Mouse (Mus musculus) heart, embryonic 14.5 days (tissue): Measurements from ENCODE around the gene Pou2f1. TPM values are rescaled to one million over a fixed set of nuclear protein-coding genes. Genes with fewer than 3 reads are reported as not detected.
A peak's percentile ranks its signal among the peaks of the same experiment; 100 is the strongest.
"Not testable (repeated sequence)": the region's sequence is repeated elsewhere in the genome, so short reads cannot be mapped to it uniquely, and the experiment has no call there.

Experiments used
- ATAC-seq: fragments of 200-750 bp; cut with Nextera tagmentation; 2 replicates; pipeline ENCODE4 v1.8.0; 2017; ENCODE audit warnings: low read depth, moderate TSS enrichment; ENCODE audit not compliant: insufficient number of reproducible peaks, insufficient read depth, low FRiP score
- H3K27ac ChIP-seq, 2 experiments: fragments of 200-500 bp in 1 of 2; fragments of 300-500 bp in 1 of 2; sonication (generic) in 1 of 2; replicated peaks in 1 of 2; 2 replicates each; pipeline ENCODE4 v1.5.1; 2012 to 2014; ENCODE audit warnings: low read depth in 2 of 2, low read length in 2 of 2, control low read depth in 1 of 2, mild to moderate bottlenecking in 1 of 2, mixed read lengths in 1 of 2; ENCODE audit not compliant: control insufficient read depth in 1 of 2, insufficient read depth in 1 of 2
- H3K27me3 ChIP-seq: fragments of 300-500 bp; sonication (generic); 2 replicates; pipeline ENCODE4 v1.6.1; 2014; ENCODE audit warnings: mild to moderate bottlenecking, low read length, control low read depth; ENCODE audit not compliant: control insufficient read depth, insufficient read depth
- H3K36me3 ChIP-seq: fragments of 300-500 bp; sonication (generic); 2 replicates; pipeline ENCODE4 v1.6.1; 2014; ENCODE audit warnings: mild to moderate bottlenecking, control low read depth, low read length, mixed read lengths; ENCODE audit not compliant: control insufficient read depth, insufficient read depth
- H3K4me1 ChIP-seq, 2 experiments: fragments of 200-500 bp in 1 of 2; fragments of 300-500 bp in 1 of 2; sonication (generic) in 1 of 2; 2 replicates each; pipeline ENCODE4 v1.6.1; 2012 to 2014; ENCODE audit warnings: low read length in 2 of 2, control low read depth in 1 of 2, mixed read lengths in 1 of 2; ENCODE audit not compliant: control insufficient read depth in 2 of 2, insufficient read depth in 2 of 2
- H3K4me2 ChIP-seq: fragments of 300-500 bp; sonication (generic); 2 replicates; pipeline ENCODE4 v1.6.1; 2014; ENCODE audit warnings: mild to moderate bottlenecking, low read length
- H3K4me3 ChIP-seq, 2 experiments: fragments of 200-500 bp in 1 of 2; fragments of 300-500 bp in 1 of 2; sonication (generic) in 1 of 2; 2 replicates each; pipeline ENCODE4 v1.5.1; 2012 to 2014; ENCODE audit warnings: low read length in 2 of 2, mild to moderate bottlenecking in 2 of 2, control low read depth in 1 of 2, low read depth in 1 of 2, moderate library complexity in 1 of 2; ENCODE audit not compliant: control insufficient read depth in 1 of 2, insufficient read depth in 1 of 2
- H3K9ac ChIP-seq: fragments of 300-500 bp; sonication (generic); 2 replicates; pipeline ENCODE4 v1.6.1; 2014; ENCODE audit warnings: mild to moderate bottlenecking, low read length
- H3K9me3 ChIP-seq: fragments of 300-500 bp; sonication (generic); 2 replicates; pipeline ENCODE4 v1.6.1; 2016; ENCODE audit warnings: low read length, control low read depth; ENCODE audit not compliant: control insufficient read depth
- WGBS: fragments of 180-500 bp; shearing (Covaris S2); extraction: QIAGEN DNeasy Blood & Tissue Kit; methylation state at CpG from one replicate; pipeline ENCODE4 v1.1.7; 2014; 5-methylcytosine and 5-hydroxymethylcytosine counted together
- polyA plus RNA-seq: library from polyadenylated mRNA; unstranded; fragments of >200 nt; fragmentation: Nextera tagmentation; extraction: Ambion mirVana; gene quantifications from 2 replicates; pipeline ENCODE4 v1.2.1, GENCODE M21; 2014

Pou2f1 gene
- polyA plus RNA-seq, 1 experiment from 2014 or later = 12.1 TPM

GRCm38 (mm10) chr1:166001121-166001903 lies 1.2 kb downstream of the Pou2f1 start:
- no peaks in the 10 kb centered on the region for H3K27me3 ChIP-seq
- 1% methylated on average over 36 of the region's 48 CpGs for WGBS
- peak overlapping the region; percentile 72 to 87 for H3K4me3 ChIP-seq
- H3K4me1 ChIP-seq = peaks cover 3 to 29% of the 10 kb centered on the region in 2 experiments; a peak in 3 of 4 replicates
- peak overlapping the region; percentile 94 for H3K4me2 ChIP-seq
- no peaks in the 10 kb centered on the region for H3K36me3 ChIP-seq
- H3K9me3 ChIP-seq = no peaks in the 10 kb centered on the region
- H3K27ac ChIP-seq = peak overlapping the region; percentile 47 to 91
- ATAC-seq = 0 out of 2 replicates have a peak, but pooled peaks have one; percentile 10
- H3K9ac ChIP-seq = peak overlapping the region; percentile 97

GRCm38 (mm10) chr1:166000601-166001120 lies 1.8 kb downstream of the Pou2f1 start:
- peak overlapping the region; percentile 72 to 87; a peak in 3 of 4 replicates for H3K4me3 ChIP-seq
- ATAC-seq = no peak
- 14% methylated on average over 7 of the region's 7 CpGs for WGBS
- peak overlapping the region; percentile 94 for H3K4me2 ChIP-seq
- peaks cover 3 to 35% of the 10 kb centered on the region in 2 experiments; a peak in 3 of 4 replicates for H3K4me1 ChIP-seq
- peak overlapping the region; percentile 97 for H3K9ac ChIP-seq
- H3K36me3 ChIP-seq = no peaks in the 10 kb centered on the region
- H3K27ac ChIP-seq = peak overlapping the region; percentile 47 to 91; a peak in 3 of 4 replicates
- no peaks in the 10 kb centered on the region for H3K27me3 ChIP-seq
- no peaks in the 10 kb centered on the region for H3K9me3 ChIP-seq

GRCm38 (mm10) chr1:165999709-166000108 lies 2.8 kb downstream of the Pou2f1 start:
- no peaks in the 10 kb centered on the region for H3K27me3 ChIP-seq
- H3K9ac ChIP-seq = no peak overlapping the region
- H3K36me3 ChIP-seq = no peaks in the 10 kb centered on the region
- no peak overlapping the region for H3K27ac ChIP-seq
- 71% methylated on average over 1 of the region's 1 CpGs for WGBS
- peaks cover 3 to 36% of the 10 kb centered on the region in 2 experiments; a peak in 3 of 4 replicates for H3K4me1 ChIP-seq
- no peak overlapping the region for H3K4me3 ChIP-seq
- ATAC-seq = no peak
- H3K4me2 ChIP-seq = peak overlapping the region; percentile 94; the same call in 1 of the 2 replicates
- no peaks in the 10 kb centered on the region for H3K9me3 ChIP-seq

- Histone ChIP-seq H3K9ac (no peak overlapping the region), H3K4me2 (no peak overlapping the region), H3K36me3 (no peaks in the 10 kb centered on the region), H3K27me3 (no peaks in the 10 kb centered on the region), H3K4me3 (no peak overlapping the region), H3K27ac (no peak overlapping the region), H3K9me3 (no peaks in the 10 kb centered on the region), H3K4me1 (peaks cover 2 to 62% of the 10 kb centered on the region in 2 experiments)
- ATAC-seq = no peak
- WGBS = 86% methylated on average over 7 of the region's 7 CpGs
Measured at GRCm38 (mm10) chr1:165995661-165996055, 6.8 kb downstream of the Pou2f1 start.

GRCm38 (mm10) chr1:165995011-165995660 lies 7.3 kb downstream of the Pou2f1 start:
- H3K27ac ChIP-seq, H3K9ac ChIP-seq, H3K27me3 ChIP-seq, H3K4me3 ChIP-seq, H3K4me2 ChIP-seq, H3K36me3 ChIP-seq, H3K9me3 ChIP-seq, ATAC-seq: not testable (repeated sequence)
- 93% methylated on average over 6 of the region's 7 CpGs for WGBS
- peaks cover 2 to 57% of the 10 kb centered on the region in 2 experiments; a peak in 3 of 4 replicates for H3K4me1 ChIP-seq

- H3K9me3 ChIP-seq = no peaks in the 10 kb centered on the region
- H3K9ac ChIP-seq = 0 out of 2 replicates have a peak overlapping the region, but pooled peaks have one; percentile 38
- peak overlapping the region; percentile 16; the same call in 1 of the 2 replicates for H3K4me2 ChIP-seq
- no peaks in the 10 kb centered on the region for H3K27me3 ChIP-seq
- no peaks in the 10 kb centered on the region for H3K36me3 ChIP-seq
- peaks cover 2 to 49% of the 10 kb centered on the region in 2 experiments; a peak in 3 of 4 replicates for H3K4me1 ChIP-seq
- peak overlapping the region in 1 of 2 experiments; percentile 41; a peak in 1 of 4 replicates for H3K27ac ChIP-seq
- no peak for ATAC-seq
- H3K4me3 ChIP-seq = no peak overlapping the region
- 50% methylated on average over 1 of the region's 1 CpGs for WGBS
Measured at GRCm38 (mm10) chr1:165994279-165994678, 8.2 kb downstream of the Pou2f1 start.
